Mouse (Mus musculus) stomach, embryonic 15.5 days (tissue): ENCODE results near the gene Hils1. TPM values are rescaled to one million over a fixed set of nuclear protein-coding genes. Genes with fewer than 3 reads are reported as not detected.

ENCODE experiments used
- ATAC-seq: fragments of 200-750 bp; cut with Nextera tagmentation; 2 replicates; pipeline ENCODE4 v1.8.0; 2017; ENCODE audit warnings: low read depth, moderate number of reproducible peaks, moderate TSS enrichment; ENCODE audit not compliant: insufficient read depth, low FRiP score
- H3K27ac ChIP-seq: fragments of 300-500 bp; sonication (generic); 2 replicates; pipeline ENCODE4 v1.5.1; 2015; ENCODE audit warnings: mild to moderate bottlenecking, inconsistent platforms
- H3K27me3 ChIP-seq: fragments of 300-500 bp; sonication (generic); replicated peaks from 2 replicates; pipeline ENCODE4 v1.6.1; 2015; ENCODE audit warnings: inconsistent platforms
- H3K36me3 ChIP-seq: fragments of 300-500 bp; sonication (generic); 2 replicates; pipeline ENCODE4 v1.6.1; 2015; ENCODE audit warnings: inconsistent platforms
- H3K4me1 ChIP-seq: fragments of 300-500 bp; sonication (generic); 2 replicates; pipeline ENCODE4 v1.6.1; 2015; ENCODE audit warnings: inconsistent platforms
- H3K4me2 ChIP-seq: fragments of 300-500 bp; sonication (generic); 2 replicates; pipeline ENCODE4 v1.6.1; 2015; ENCODE audit warnings: mild to moderate bottlenecking, inconsistent platforms
- H3K4me3 ChIP-seq: fragments of 300-500 bp; sonication (generic); replicated peaks from 2 replicates; pipeline ENCODE4 v1.5.1; 2015; ENCODE audit warnings: inconsistent platforms
- H3K9ac ChIP-seq: fragments of 300-500 bp; sonication (generic); 2 replicates; pipeline ENCODE4 v1.6.1; 2015; ENCODE audit warnings: inconsistent platforms
- H3K9me3 ChIP-seq: fragments of 300-500 bp; sonication (generic); 2 replicates; pipeline ENCODE4 v1.6.1; 2016; ENCODE audit warnings: inconsistent platforms
- WGBS: fragments of 180-500 bp; shearing (Covaris S2); methylation state at CpG from one replicate; pipeline ENCODE4 v1.1.7; 2015; 5-methylcytosine and 5-hydroxymethylcytosine counted together
- polyA plus RNA-seq: library from polyadenylated mRNA; unstranded; fragments of >200 nt; fragmentation: Nextera tagmentation; extraction: Ambion mirVana; gene quantifications from 2 replicates; pipeline ENCODE4 v1.2.1, GENCODE M21; 2015

The Hils1 gene
- polyA plus RNA-seq, 1 experiment from 2014 or later: not detected

DNA sequence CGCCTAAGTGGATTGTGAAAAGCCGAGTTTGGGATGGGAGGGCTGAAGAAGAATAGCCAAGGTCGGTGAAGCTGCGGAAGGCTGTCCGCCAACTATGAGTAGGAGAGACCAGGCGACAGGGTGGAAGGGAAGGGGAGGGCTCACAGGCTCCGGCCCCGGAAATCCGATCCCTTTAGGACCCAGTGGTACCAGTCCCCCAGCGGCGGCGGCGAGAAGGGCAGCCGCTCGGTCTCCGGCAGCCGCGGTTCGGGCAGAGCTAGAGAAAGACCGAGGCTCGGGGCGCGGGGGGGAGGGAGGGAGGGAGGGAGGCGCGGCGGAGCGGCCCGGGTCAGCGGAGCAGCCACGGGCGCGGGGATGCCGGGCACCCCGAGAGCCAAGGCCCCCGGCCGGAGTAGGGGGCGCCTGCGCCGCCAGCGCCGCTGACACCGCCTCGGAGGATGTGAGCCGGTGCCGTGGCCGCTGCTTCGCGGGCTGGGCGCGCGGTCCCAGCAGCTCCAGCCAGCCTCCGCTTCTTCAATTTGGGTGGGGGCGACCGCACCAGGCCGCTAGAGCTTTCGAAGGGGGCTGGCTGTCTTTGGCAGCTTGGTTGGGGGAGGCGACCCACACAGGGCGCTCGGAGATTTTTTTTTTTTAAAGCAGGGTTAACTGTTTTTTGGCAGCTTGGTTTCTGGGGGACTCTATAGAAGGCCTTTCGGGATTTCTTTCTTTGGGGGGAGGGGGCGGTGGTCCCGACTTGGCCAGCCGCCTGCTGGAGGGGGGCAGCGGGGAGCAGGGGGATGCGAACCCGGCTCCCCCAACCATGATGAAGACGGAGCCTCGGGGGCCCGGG, 23.6 kb downstream of the Hils1 start, which contains the start of gene Ppp1r9b:
TSS of gene Ppp1r9b (plus strand) at position 287 of the 829 bp plus-strand sequence.
- peak within 1 kb of the TSS; percentile 92 for H3K4me2 ChIP-seq
- peak; percentile 85 for ATAC-seq
- peaks cover 71% of the 10 kb centered on the region for H3K4me1 ChIP-seq
- 1% methylated on average over 65 of the region's 69 CpGs for WGBS
- H3K9ac ChIP-seq: peak within 1 kb of the TSS; percentile 74
- H3K27me3 ChIP-seq: no peaks in the 10 kb centered on the region
- no peaks in the 10 kb centered on the region for H3K9me3 ChIP-seq
- no peaks in the 10 kb centered on the region for H3K36me3 ChIP-seq
- peak within 1 kb of the TSS; percentile 96 for H3K27ac ChIP-seq
- H3K4me3 ChIP-seq: peak within 1 kb of the TSS; percentile 90

DNA sequence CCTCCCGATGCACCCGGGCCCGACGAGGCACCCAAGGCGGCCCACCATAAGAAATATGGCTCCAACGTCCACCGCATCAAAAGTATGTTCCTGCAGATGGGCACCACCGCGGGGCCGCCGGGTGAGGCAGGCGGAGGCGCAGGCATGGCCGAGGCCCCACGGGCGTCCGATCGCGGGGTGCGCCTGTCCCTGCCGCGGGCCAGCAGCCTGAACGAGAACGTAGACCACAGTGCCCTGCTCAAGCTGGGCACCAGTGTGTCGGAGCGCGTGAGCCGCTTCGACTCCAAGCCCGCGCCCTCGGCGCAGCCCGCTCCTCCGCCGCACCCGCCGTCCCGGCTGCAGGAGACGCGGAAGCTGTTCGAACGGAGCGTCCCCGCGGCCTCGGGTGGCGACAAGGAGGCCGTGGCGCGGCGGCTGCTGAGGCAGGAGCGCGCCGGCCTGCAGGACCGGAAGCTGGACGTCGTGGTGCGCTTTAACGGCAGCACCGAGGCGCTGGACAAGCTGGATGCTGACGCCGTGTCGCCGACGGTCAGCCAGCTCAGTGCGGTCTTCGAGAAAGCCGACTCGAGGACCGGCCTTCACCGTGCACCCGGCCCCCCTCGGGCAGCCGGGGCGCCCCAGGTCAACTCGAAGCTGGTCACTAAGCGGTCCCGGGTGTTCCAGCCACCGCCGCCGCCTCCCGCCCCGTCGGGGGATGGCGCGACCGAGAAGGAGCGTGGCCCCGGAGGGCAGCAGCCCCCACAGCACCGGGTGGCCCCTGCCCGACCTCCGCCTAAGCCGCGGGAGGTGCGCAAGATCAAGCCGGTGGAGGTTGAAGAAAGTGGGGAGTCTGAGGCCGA, 24.5 kb downstream of the Hils1 start:
- Histone ChIP-seq H3K4me1 (peaks cover 75% of the 10 kb centered on the region), H3K27me3 (no peaks in the 10 kb centered on the region), H3K36me3 (peaks cover 7% of the 10 kb centered on the region; the same call in 1 of the 2 replicates), H3K4me2 (peak overlapping the region; percentile 92), H3K27ac (peak overlapping the region; percentile 96), H3K9me3 (no peaks in the 10 kb centered on the region), H3K9ac (peak overlapping the region; percentile 74), H3K4me3 (peak overlapping the region; percentile 90)
- no peak for ATAC-seq
- under 1% methylated on average over 98 of the region's 99 CpGs for WGBS

DNA sequence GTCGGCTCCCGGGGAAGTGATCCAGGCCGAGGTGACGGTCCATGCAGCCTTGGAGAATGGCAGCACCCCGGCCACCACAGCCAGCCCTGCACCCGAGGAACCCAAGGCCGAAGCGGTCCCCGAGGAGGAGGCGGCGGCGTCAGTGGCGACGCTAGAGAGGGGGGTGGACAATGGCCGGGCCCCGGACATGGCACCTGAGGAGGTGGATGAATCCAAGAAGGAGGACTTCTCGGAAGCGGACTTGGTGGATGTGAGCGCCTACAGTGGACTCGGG, 25.0 kb downstream of the Hils1 start:
- Histone ChIP-seq H3K4me2 (peak overlapping the region; percentile 92), H3K36me3 (peaks cover 9% of the 10 kb centered on the region; the same call in 1 of the 2 replicates), H3K4me1 (peaks cover 74% of the 10 kb centered on the region), H3K4me3 (peak overlapping the region; percentile 90), H3K9ac (peak overlapping the region; percentile 74), H3K27me3 (no peaks in the 10 kb centered on the region), H3K9me3 (no peaks in the 10 kb centered on the region), H3K27ac (peak overlapping the region; percentile 96)
- ATAC-seq: no peak
- WGBS: under 1% methylated on average over 20 of the region's 20 CpGs

- WGBS: under 1% methylated on average over 22 of the region's 22 CpGs
- ATAC-seq: peak; percentile 15
- peak overlapping the region; percentile 92 for H3K4me2 ChIP-seq
- H3K27me3 ChIP-seq: no peaks in the 10 kb centered on the region
- H3K4me1 ChIP-seq: peaks cover 69% of the 10 kb centered on the region
- peaks cover 13% of the 10 kb centered on the region for H3K36me3 ChIP-seq
- peak overlapping the region; percentile 96 for H3K27ac ChIP-seq
- H3K9ac ChIP-seq: peak overlapping the region; percentile 74
- H3K4me3 ChIP-seq: peak overlapping the region; percentile 90
- H3K9me3 ChIP-seq: no peaks in the 10 kb centered on the region
These were observed 25.6 kb downstream of the Hils1 start for GRCm38 (mm10) chr11:94992754-94993606.

DNA sequence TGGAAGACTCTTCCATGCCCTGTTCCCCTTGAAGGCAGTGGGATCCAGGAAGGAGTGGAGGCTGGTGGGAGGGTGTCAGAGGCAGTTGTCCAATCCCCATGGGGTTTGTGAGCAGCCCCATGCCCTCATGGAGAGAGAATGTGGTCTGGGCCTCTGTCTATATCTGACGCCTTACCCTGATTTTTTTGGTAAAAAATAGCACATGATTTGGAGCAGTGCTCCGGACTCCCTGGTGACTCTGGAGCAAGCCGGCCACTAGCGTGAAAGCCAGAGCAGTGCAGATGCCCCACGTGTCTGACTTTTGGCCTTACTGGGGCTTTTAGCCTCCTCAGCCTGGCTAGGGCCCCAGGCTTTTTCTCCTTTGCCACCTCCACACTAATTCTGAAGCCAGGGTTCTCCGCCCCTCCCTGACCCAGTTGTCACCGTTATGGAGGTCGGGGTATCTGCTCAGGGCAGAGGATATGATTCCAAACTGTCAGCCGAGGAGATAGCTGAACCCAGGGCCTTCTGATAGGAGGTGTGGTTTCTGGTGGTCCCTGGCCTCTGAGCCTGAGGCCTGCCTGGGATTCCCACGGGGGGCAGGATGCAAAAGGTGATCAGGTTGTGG, 26.9 kb downstream of the Hils1 start:
- Histone ChIP-seq H3K9me3 (no peaks in the 10 kb centered on the region), H3K4me1 (peaks cover 61% of the 10 kb centered on the region), H3K4me2 (peak overlapping the region; percentile 92), H3K36me3 (peaks cover 23% of the 10 kb centered on the region), H3K9ac (no peak overlapping the region), H3K27me3 (no peaks in the 10 kb centered on the region), H3K4me3 (peak overlapping the region; percentile 90), H3K27ac (no peak overlapping the region)
- 40% methylated on average over 10 of the region's 10 CpGs for WGBS
- ATAC-seq: no peak

DNA sequence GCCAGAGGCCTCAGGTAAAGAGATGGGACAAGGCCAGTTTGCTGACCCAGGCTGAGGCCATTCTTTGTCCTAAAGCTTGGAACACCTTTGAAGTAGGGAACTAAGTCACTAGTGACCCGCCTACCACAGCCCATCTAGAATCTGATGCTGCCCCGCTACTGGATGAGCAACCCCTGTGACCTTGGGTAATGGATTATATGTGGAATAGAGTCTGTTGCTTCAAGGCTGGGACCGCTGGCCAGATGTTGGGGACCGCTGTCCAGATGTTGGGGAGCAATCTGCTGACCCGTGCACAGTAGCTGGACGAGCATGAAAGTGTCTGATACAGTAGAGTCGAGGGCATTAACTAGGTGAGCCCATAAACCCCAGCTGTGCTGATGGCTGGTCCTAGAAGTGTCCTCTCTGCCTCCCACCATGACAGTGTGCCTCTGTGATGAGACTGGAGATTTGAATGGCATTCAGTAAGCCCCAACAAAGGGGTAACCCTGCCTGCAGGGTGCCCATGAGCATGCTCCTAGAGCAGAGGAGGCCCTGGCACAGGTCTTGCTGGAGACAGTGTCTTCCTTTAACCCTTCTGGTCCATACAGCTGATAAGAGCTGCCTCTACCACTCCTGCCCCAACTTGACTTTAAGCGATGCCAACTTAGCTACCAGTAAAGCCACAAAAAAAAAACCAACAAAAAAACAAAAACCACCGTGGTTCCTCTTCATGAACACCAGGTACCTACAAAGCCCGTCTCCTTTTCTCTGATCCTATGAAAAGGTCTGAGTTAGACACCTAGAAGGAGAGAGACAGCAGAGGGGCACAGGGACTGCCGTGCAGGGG, 27.8 kb downstream of the Hils1 start:
- H3K4me2 ChIP-seq: peak overlapping the region; percentile 92
- no peak for ATAC-seq
- peak overlapping the region; percentile 90; the same call in 1 of the 2 replicates for H3K4me3 ChIP-seq
- no peaks in the 10 kb centered on the region for H3K27me3 ChIP-seq
- no peak overlapping the region for H3K9ac ChIP-seq
- peaks cover 26% of the 10 kb centered on the region for H3K36me3 ChIP-seq
- 72% methylated on average over 11 of the region's 11 CpGs for WGBS
- H3K4me1 ChIP-seq: peaks cover 63% of the 10 kb centered on the region
- H3K27ac ChIP-seq: no peak overlapping the region
- no peaks in the 10 kb centered on the region for H3K9me3 ChIP-seq

DNA sequence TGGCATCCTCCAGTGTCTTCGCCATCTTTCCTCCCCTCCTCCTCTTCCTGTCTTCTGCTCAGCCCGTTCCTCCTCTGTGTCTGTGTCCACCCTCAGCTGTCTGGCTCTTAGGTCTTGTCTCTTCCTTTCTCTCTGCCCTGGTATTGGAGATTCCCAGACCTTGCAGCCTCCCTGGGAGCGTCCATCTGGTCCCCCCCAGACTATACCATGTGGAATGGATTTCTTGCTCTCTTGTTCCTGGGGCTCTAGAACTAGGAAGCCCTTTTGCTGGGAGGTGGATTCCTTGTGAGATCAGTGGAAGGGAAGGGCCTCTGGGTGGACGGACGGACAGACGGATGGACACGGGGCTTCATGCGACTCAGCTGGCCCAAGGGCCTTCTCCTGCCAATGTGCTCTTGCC, 28.7 kb downstream of the Hils1 start:
- H3K36me3 ChIP-seq: peaks cover 27% of the 10 kb centered on the region
- no peak overlapping the region for H3K9ac ChIP-seq
- H3K4me3 ChIP-seq: no peak overlapping the region
- ATAC-seq: no peak
- no peak overlapping the region for H3K27ac ChIP-seq
- peaks cover 67% of the 10 kb centered on the region for H3K4me1 ChIP-seq
- 0 out of 2 replicates have a peak overlapping the region, but pooled peaks have one; percentile 12 for H3K4me2 ChIP-seq
- H3K27me3 ChIP-seq: no peaks in the 10 kb centered on the region
- WGBS: 83% methylated on average over 8 of the region's 8 CpGs
- no peaks in the 10 kb centered on the region for H3K9me3 ChIP-seq

DNA sequence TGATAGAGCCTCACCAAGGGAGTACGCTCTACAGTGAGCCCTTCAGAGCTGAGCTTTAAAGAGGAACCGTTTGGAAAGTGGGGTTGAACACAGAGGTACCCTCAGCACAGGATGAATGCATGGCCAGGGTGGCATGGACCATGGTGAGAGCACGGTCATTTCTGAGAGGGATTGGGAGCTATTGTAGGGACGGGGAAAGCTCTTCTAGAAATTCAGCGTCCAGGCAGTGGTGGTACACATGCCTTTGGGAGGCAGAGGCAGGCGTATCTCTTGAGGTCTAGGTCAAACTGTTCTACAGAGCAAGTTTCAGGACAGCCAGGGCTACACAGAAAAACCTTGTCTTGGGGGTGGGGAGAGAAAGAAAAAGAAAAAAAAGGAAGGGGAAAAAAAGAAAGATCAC, 29.6 kb downstream of the Hils1 start:
- H3K27me3 ChIP-seq: no peaks in the 10 kb centered on the region
- H3K9me3 ChIP-seq: no peaks in the 10 kb centered on the region
- H3K27ac ChIP-seq: no peak overlapping the region
- H3K4me3 ChIP-seq: no peak overlapping the region
- H3K9ac ChIP-seq: no peak overlapping the region
- H3K36me3 ChIP-seq: peaks cover 34% of the 10 kb centered on the region
- peaks cover 66% of the 10 kb centered on the region for H3K4me1 ChIP-seq
- no peak for ATAC-seq
- H3K4me2 ChIP-seq: no peak overlapping the region
- 91% methylated on average over 6 of the region's 6 CpGs for WGBS

DNA sequence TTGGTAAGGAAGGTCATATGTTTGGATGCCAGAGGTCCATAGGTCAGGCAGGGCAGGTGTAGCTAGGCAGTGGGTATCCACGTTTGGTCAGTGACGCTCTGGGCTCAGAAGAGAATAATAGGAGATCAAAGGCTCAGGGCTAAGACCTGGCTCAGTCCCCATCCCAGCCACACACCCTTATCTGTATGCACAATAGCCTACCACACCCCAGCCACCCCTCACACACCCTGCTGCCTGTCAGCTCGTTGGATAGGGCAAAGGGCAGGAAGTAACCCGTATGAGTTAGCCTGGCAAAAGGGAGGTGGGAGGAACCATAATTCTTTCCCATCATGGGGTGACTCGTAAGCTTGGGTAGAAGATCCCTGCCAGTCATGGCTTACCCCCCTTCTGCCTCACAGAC, 30.2 kb downstream of the Hils1 start:
- no peak overlapping the region for H3K27ac ChIP-seq
- H3K36me3 ChIP-seq: peaks cover 39% of the 10 kb centered on the region
- no peaks in the 10 kb centered on the region for H3K27me3 ChIP-seq
- H3K4me1 ChIP-seq: peaks cover 60% of the 10 kb centered on the region
- no peak overlapping the region for H3K9ac ChIP-seq
- no peak overlapping the region for H3K4me2 ChIP-seq
- ATAC-seq: peak; percentile 70
- 44% methylated on average over 5 of the region's 5 CpGs for WGBS
- H3K9me3 ChIP-seq: no peaks in the 10 kb centered on the region
- no peak overlapping the region for H3K4me3 ChIP-seq

GRCm38 (mm10) chr11:94998041-94998531, 30.7 kb downstream of the Hils1 start:
- H3K4me1 ChIP-seq: peaks cover 55% of the 10 kb centered on the region
- no peaks in the 10 kb centered on the region for H3K27me3 ChIP-seq
- peak overlapping the region; percentile 6; the same call in 1 of the 2 replicates for H3K4me2 ChIP-seq
- no peak overlapping the region for H3K9ac ChIP-seq
- H3K36me3 ChIP-seq: peaks cover 44% of the 10 kb centered on the region
- no peak overlapping the region for H3K27ac ChIP-seq
- no peak overlapping the region for H3K4me3 ChIP-seq
- 0 out of 2 replicates have a peak, but pooled peaks have one; percentile 7 for ATAC-seq
- no peaks in the 10 kb centered on the region for H3K9me3 ChIP-seq
- WGBS: 73% methylated on average over 16 of the region's 16 CpGs
